Mouse (Mus musculus) 3T3-L1 (cell line): Measurements from ENCODE around the gene Ggta1.

ENCODE experiments used
- DNase-seq: peaks from one replicate; pipeline ENCODE4 v3.0.0-alpha.2; 2015; ENCODE audit warnings: low read depth, low spot score

The Ggta1 gene

GRCm38 (mm10) chr2:35462791-35463281 lies at the start of gene Ggta1:
TSS of gene Ggta1 (minus strand) at chr2:35463231.
- peak; percentile 57 for DNase-seq

GRCm38 (mm10) chr2:35512226-35512625 lies 49.2 kb upstream of the Ggta1 start:
- DNase-seq: no peak

GRCm38 (mm10) chr2:35510920-35511319 lies 47.9 kb upstream of the Ggta1 start:
- DNase-seq: no peak

- DNase-seq: no peak
Observed at GRCm38 (mm10) chr2:35509888-35510287, 46.9 kb upstream of the Ggta1 start.

GRCm38 (mm10) chr2:35509343-35509667 lies 46.3 kb upstream of the Ggta1 start:
- no peak for DNase-seq

- DNase-seq: peak; percentile 98
Observed at GRCm38 (mm10) chr2:35508597-35509342, 45.7 kb upstream of the Ggta1 start.

- peak; percentile 56 for DNase-seq
Observed at GRCm38 (mm10) chr2:35507191-35507511, 44.1 kb upstream of the Ggta1 start.

- DNase-seq: no peak
Observed at GRCm38 (mm10) chr2:35506311-35507190, 43.5 kb upstream of the Ggta1 start.

GRCm38 (mm10) chr2:35505519-35506286 lies 42.7 kb upstream of the Ggta1 start:
- DNase-seq: no peak

- DNase-seq: no peak
Observed at GRCm38 (mm10) chr2:35504417-35504776, 41.4 kb upstream of the Ggta1 start.

GRCm38 (mm10) chr2:35503723-35504416 lies 40.8 kb upstream of the Ggta1 start:
- peak; percentile 76 for DNase-seq

- DNase-seq: no peak
Observed at GRCm38 (mm10) chr2:35503021-35503722, 40.1 kb upstream of the Ggta1 start.

- DNase-seq: no peak
Observed at GRCm38 (mm10) chr2:35502561-35502960, 39.5 kb upstream of the Ggta1 start.

GRCm38 (mm10) chr2:35499474-35499873 lies 36.4 kb upstream of the Ggta1 start:
- no peak for DNase-seq

GRCm38 (mm10) chr2:35498961-35499360 lies 35.9 kb upstream of the Ggta1 start:
- DNase-seq: no peak

- DNase-seq: no peak
Observed at GRCm38 (mm10) chr2:35497662-35498196, 34.7 kb upstream of the Ggta1 start.

GRCm38 (mm10) chr2:35496279-35497013 lies 33.4 kb upstream of the Ggta1 start:
- DNase-seq: peak; percentile 75

GRCm38 (mm10) chr2:35495486-35496278 lies 32.7 kb upstream of the Ggta1 start:
- peak; percentile 71 for DNase-seq

GRCm38 (mm10) chr2:35493566-35493965 lies 30.5 kb upstream of the Ggta1 start:
- DNase-seq: no peak
